Mouse (Mus musculus) hindbrain, embryonic 15.5 days (tissue): ENCODE measurements around the gene Txk. TPM values are rescaled to one million over a fixed set of nuclear protein-coding genes. Genes with fewer than 3 reads are reported as not detected.

Experiments
- ATAC-seq: fragments of 200-750 bp; cut with Nextera tagmentation; 2 replicates; pipeline ENCODE4 v1.8.0; 2017; ENCODE audit warnings: low read depth, moderate number of reproducible peaks, moderate TSS enrichment; ENCODE audit not compliant: low FRiP score
- H3K27ac ChIP-seq: fragments of 300-500 bp; sonication (generic); replicated peaks from 2 replicates; pipeline ENCODE4 v1.5.1; 2015; ENCODE audit warnings: mild to moderate bottlenecking, inconsistent platforms
- H3K27me3 ChIP-seq: fragments of 300-500 bp; sonication (generic); 2 replicates; pipeline ENCODE4 v1.6.1; 2015; ENCODE audit warnings: control low read depth, inconsistent platforms
- H3K36me3 ChIP-seq: fragments of 300-500 bp; sonication (generic); 2 replicates; pipeline ENCODE4 v1.6.1; 2015; ENCODE audit warnings: control low read depth, inconsistent platforms
- H3K4me1 ChIP-seq: fragments of 300-500 bp; sonication (generic); replicated peaks from 2 replicates; pipeline ENCODE4 v1.6.1; 2015; ENCODE audit warnings: control low read depth, inconsistent platforms
- H3K4me2 ChIP-seq: fragments of 300-500 bp; sonication (generic); 2 replicates; pipeline ENCODE4 v1.6.1; 2015; ENCODE audit warnings: moderate library complexity, mild to moderate bottlenecking, inconsistent platforms
- H3K4me3 ChIP-seq: fragments of 300-500 bp; sonication (generic); 2 replicates; pipeline ENCODE4 v1.5.1; 2015; ENCODE audit warnings: mild to moderate bottlenecking, inconsistent platforms
- H3K9ac ChIP-seq: fragments of 300-500 bp; sonication (generic); 2 replicates; pipeline ENCODE4 v1.6.1; 2015; ENCODE audit warnings: inconsistent platforms
- H3K9me3 ChIP-seq: fragments of 300-500 bp; sonication (generic); 2 replicates; pipeline ENCODE4 v1.6.1; 2016; ENCODE audit warnings: control low read depth, inconsistent platforms
- WGBS: fragments of 180-500 bp; shearing (Covaris S2); methylation state at CpG from one replicate; pipeline ENCODE4 v1.1.7; 2015; 5-methylcytosine and 5-hydroxymethylcytosine counted together
- polyA plus RNA-seq: library from polyadenylated mRNA; unstranded; fragments of >200 nt; fragmentation: Nextera tagmentation; extraction: Ambion mirVana; gene quantifications from 2 replicates; pipeline ENCODE4 v1.2.1, GENCODE M21; 2015

Txk gene
- polyA plus RNA-seq, 1 experiment from 2014 or later: 0.17 TPM

- no peaks in the 10 kb centered on the region for H3K4me1 ChIP-seq
- no peaks in the 10 kb centered on the region for H3K27me3 ChIP-seq
- H3K4me2 ChIP-seq: no peak overlapping the region
- 77% methylated on average over 6 of the region's 6 CpGs for WGBS
- H3K9ac ChIP-seq: no peak overlapping the region
- no peak overlapping the region for H3K4me3 ChIP-seq
- no peak overlapping the region for H3K27ac ChIP-seq
- no peak for ATAC-seq
- no peaks in the 10 kb centered on the region for H3K9me3 ChIP-seq
- H3K36me3 ChIP-seq: no peaks in the 10 kb centered on the region
Observed at GRCm38 (mm10) chr5:72769841-72770240, 17.3 kb upstream of the Txk start.

GRCm38 (mm10) chr5:72763546-72763945, 11.0 kb upstream of the Txk start:
- WGBS: 94% methylated on average over 5 of the region's 5 CpGs

GRCm38 (mm10) chr5:72763025-72763424, 10.4 kb upstream of the Txk start:
- H3K4me2 ChIP-seq: no peak overlapping the region
- H3K4me1 ChIP-seq: no peaks in the 10 kb centered on the region
- H3K27me3 ChIP-seq: no peaks in the 10 kb centered on the region
- no peak for ATAC-seq
- no peak overlapping the region for H3K4me3 ChIP-seq
- no peaks in the 10 kb centered on the region for H3K36me3 ChIP-seq
- WGBS: 53% methylated on average over 3 of the region's 3 CpGs
- no peaks in the 10 kb centered on the region for H3K9me3 ChIP-seq
- H3K9ac ChIP-seq: no peak overlapping the region
- no peak overlapping the region for H3K27ac ChIP-seq

More at GRCm38 (mm10) chr5:72763546-72763945, 11.0 kb upstream of the Txk start:
- ATAC-seq: no peak
- Histone ChIP-seq H3K9me3 (no peaks in the 10 kb centered on the region), H3K4me2 (no peak overlapping the region), H3K27me3 (no peaks in the 10 kb centered on the region), H3K27ac (no peak overlapping the region), H3K36me3 (no peaks in the 10 kb centered on the region), H3K4me3 (no peak overlapping the region), H3K4me1 (no peaks in the 10 kb centered on the region), H3K9ac (no peak overlapping the region)

GRCm38 (mm10) chr5:72761758-72762157, 9.2 kb upstream of the Txk start:
- WGBS: 37% methylated on average over 5 of the region's 5 CpGs
- no peak overlapping the region for H3K9ac ChIP-seq
- no peaks in the 10 kb centered on the region for H3K27me3 ChIP-seq
- H3K27ac ChIP-seq: no peak overlapping the region
- H3K9me3 ChIP-seq: no peaks in the 10 kb centered on the region
- no peak for ATAC-seq
- no peak overlapping the region for H3K4me3 ChIP-seq
- no peaks in the 10 kb centered on the region for H3K36me3 ChIP-seq
- H3K4me2 ChIP-seq: no peak overlapping the region
- no peaks in the 10 kb centered on the region for H3K4me1 ChIP-seq

DNA sequence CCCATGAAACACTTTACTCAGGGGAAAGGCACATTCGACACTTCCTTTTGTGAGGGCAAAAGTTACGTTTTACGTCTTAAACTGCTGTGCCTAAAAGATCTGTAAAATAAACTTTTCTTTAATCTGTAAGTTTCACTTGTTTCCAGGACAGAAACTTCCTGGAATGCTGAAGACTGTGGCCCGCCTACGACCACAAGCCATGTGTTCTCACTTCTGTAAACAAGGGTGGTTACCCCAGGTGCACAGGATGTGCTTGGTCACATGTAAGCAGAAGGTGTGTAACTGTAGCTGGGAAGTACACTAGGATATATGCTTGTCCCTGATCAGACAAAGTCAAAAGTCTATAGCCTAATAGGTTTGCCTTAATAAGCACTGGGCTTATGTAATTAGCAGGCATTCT, 8.7 kb upstream of the Txk start:
- Histone ChIP-seq H3K9me3 (no peaks in the 10 kb centered on the region), H3K36me3 (no peaks in the 10 kb centered on the region), H3K9ac (no peak overlapping the region), H3K27me3 (no peaks in the 10 kb centered on the region), H3K4me2 (no peak overlapping the region), H3K27ac (no peak overlapping the region), H3K4me3 (no peak overlapping the region), H3K4me1 (no peaks in the 10 kb centered on the region)
- ATAC-seq: no peak
- 85% methylated on average over 5 of the region's 5 CpGs for WGBS

DNA sequence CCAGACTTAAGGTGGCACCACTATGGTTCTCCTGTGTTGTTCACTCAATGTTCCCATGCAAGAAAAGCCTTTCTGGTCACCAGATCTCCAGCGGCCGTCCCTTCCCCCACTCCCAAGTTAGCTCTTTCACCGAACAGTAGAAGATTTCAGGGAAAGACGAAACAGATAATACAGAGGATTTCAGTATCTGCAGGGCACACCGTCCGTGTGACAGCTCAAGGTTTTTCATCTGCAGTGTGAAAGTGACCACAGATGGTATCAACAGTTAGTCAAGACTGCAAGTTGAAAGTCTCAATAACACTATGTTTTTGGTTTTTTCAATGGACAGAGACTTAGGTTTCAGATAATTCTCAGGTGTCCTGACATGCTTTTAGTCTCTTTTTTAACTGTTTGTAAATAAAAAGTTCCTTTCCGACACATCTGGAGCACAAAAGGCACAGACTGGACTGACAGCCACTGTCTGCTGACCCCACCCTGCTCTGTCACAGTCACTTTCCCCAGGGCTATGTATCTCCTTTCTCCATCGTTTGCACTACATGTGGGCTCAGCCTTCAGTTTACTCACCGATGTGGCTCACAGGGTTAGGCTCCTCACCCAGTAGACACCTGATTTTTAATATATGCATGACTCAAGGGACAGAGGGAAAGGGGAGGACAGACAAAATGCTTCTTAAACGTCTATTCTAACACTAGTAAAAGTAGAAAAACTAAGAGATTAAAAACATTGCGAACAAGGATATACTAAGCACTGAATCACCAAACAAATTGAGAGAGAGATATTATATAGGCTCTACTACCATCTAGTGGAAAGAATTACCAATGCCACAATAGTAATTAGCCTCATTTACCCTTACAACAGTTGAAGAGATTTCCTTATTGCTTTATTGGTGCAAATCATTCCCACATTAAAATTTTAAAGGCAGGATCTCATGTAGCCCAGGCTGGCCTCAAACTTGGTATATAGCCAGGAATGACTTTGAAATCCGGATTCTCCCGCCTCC, 6.6 kb upstream of the Txk start:
- Histone ChIP-seq H3K4me2 (no peak overlapping the region), H3K36me3 (no peaks in the 10 kb centered on the region), H3K4me3 (no peak overlapping the region), H3K27me3 (no peaks in the 10 kb centered on the region), H3K27ac (no peak overlapping the region), H3K9me3 (no peaks in the 10 kb centered on the region), H3K4me1 (no peaks in the 10 kb centered on the region), H3K9ac (no peak overlapping the region)
- ATAC-seq: peak; percentile 39; the same call in 1 of the 2 replicates
- 81% methylated on average over 13 of the region's 13 CpGs for WGBS

DNA sequence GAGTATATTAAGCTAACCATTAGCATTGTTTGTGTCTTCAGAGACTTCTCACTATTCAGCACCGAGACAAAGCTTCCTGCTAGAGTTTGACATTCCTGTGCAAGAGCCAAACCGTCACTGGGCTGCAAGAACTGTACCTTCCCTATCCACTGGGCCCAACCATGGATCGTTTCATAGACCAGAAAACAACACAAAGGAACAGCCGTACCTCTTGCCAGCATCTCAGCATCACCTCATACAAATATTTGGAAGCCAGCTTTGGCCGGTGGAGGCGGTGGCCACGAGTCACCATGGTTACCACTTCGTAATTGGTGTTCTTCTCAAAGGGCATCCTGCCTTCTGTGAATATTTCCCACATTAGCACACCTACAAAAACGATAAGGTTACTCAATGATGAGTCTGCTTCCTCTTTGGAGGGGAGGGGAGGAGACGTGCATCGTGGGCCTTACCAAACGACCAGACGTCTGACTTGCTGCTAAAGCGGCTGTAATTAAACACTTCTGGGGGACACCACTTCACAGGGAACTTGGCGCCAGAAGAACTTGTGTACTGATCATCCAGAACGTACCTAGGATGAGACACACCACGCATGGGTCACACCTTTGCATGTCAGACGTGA, 4.7 kb upstream of the Txk start:
- ATAC-seq: peak; percentile 78
- no peaks in the 10 kb centered on the region for H3K36me3 ChIP-seq
- no peaks in the 10 kb centered on the region for H3K4me1 ChIP-seq
- H3K27me3 ChIP-seq: no peaks in the 10 kb centered on the region
- no peak overlapping the region for H3K4me3 ChIP-seq
- no peak overlapping the region for H3K9ac ChIP-seq
- whole genome bisulfite sequencing: 61% methylated on average over 18 of the region's 18 CpGs
- no peak overlapping the region for H3K4me2 ChIP-seq
- H3K27ac ChIP-seq: no peak overlapping the region
- no peaks in the 10 kb centered on the region for H3K9me3 ChIP-seq

DNA sequence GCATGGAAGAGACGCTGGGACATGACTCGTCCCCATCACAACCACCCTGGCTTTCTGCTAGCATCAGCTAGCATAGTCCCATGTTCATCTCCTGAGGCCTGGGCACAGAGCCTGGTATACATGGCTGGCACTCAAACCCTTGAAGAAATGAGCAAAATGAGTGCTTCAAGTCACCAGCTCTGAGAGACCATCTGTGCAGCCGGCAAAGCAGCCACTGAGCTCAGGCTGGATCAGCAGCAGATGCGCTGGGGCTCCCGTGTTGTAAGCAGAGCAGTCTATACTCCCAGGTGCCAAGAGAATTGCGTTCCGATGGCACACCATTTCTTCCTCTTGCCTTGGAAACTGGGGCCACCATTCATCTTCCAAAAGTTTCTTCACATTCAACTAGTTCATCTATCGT, 3.4 kb upstream of the Txk start:
- ATAC-seq: no peak
- Histone ChIP-seq H3K4me2 (no peak overlapping the region), H3K27me3 (no peaks in the 10 kb centered on the region), H3K36me3 (no peaks in the 10 kb centered on the region), H3K27ac (no peak overlapping the region), H3K9ac (no peak overlapping the region), H3K9me3 (no peaks in the 10 kb centered on the region), H3K4me1 (no peaks in the 10 kb centered on the region), H3K4me3 (no peak overlapping the region)
- WGBS: 82% methylated on average over 8 of the region's 8 CpGs

- Histone ChIP-seq H3K27ac (no peak overlapping the region), H3K36me3 (no peaks in the 10 kb centered on the region), H3K4me2 (no peak overlapping the region), H3K9me3 (no peaks in the 10 kb centered on the region), H3K4me1 (no peaks in the 10 kb centered on the region), H3K4me3 (no peak overlapping the region), H3K9ac (no peak overlapping the region), H3K27me3 (no peaks in the 10 kb centered on the region)
- no peak for ATAC-seq
- 86% methylated on average over 2 of the region's 2 CpGs for WGBS
Observed at GRCm38 (mm10) chr5:72755035-72755434, 2.5 kb upstream of the Txk start.

DNA sequence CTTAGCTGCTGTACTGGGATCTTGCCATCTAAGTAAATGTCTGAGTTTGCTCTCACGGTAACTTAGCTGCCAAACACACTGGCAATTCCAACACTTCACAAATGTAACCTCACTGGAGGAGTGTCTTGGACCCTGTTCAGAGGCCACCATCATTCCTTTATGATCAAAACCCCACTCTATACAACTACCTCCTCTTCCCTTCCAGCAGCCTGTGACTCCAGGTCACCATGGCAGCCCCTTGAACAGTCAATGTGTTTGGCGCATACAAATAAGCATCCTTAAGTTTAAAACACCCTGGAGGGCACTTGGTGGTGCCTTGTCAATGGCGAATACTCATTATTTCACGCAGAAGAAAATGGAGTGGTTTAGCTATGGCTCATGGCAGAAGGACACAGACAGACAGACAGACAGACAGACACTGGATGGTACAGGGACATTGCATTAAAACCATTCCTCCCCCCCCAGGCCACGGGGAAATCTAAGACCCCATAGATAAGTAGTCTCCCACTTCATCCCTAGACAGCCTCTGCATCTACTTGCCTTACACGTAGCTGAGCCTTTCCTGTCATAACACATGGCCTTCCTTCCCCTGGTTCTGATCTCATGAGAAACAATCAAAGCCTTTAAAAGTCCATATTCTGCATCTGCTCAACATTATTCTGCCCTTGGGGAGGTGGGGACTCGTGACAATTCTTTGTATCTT, 1.4 kb downstream of the Txk start:
- H3K4me3 ChIP-seq: no peak overlapping the region
- no peak overlapping the region; the same call in 1 of the 2 replicates for H3K27ac ChIP-seq
- H3K4me2 ChIP-seq: no peak overlapping the region
- 68% methylated on average over 7 of the region's 7 CpGs for WGBS
- H3K9ac ChIP-seq: no peak overlapping the region
- no peaks in the 10 kb centered on the region for H3K9me3 ChIP-seq
- peak; percentile 89 for ATAC-seq
- 0 out of 2 replicates have a peak, but pooled peaks cover 2% of the 10 kb centered on the region for H3K4me1 ChIP-seq
- H3K27me3 ChIP-seq: no peaks in the 10 kb centered on the region
- no peaks in the 10 kb centered on the region for H3K36me3 ChIP-seq

GRCm38 (mm10) chr5:72750226-72750625, 2.4 kb downstream of the Txk start:
- 83% methylated on average over 5 of the region's 5 CpGs for WGBS
- Histone ChIP-seq H3K4me1 (0 out of 2 replicates have a peak, but pooled peaks cover 2% of the 10 kb centered on the region), H3K27me3 (no peaks in the 10 kb centered on the region), H3K4me3 (no peak overlapping the region), H3K36me3 (no peaks in the 10 kb centered on the region), H3K9me3 (no peaks in the 10 kb centered on the region), H3K9ac (no peak overlapping the region), H3K27ac (peak overlapping the region; percentile 21; the same call in 1 of the 2 replicates), H3K4me2 (no peak overlapping the region)
- no peak for ATAC-seq
